Mouse (Mus musculus) hindbrain, embryonic 16.5 days (tissue): ENCODE results near the gene Ackr2. TPM values are rescaled to one million over a fixed set of nuclear protein-coding genes. Genes with fewer than 3 reads are reported as not detected.

Experiments used
- ATAC-seq: fragments of 200-750 bp; cut with Nextera tagmentation; 2 replicates; pipeline ENCODE4 v1.8.0; 2017; ENCODE audit warnings: moderate TSS enrichment, moderate library complexity
- H3K27ac ChIP-seq: fragments of 300-500 bp; sonication (generic); 2 replicates; pipeline ENCODE4 v1.5.1; 2014; ENCODE audit warnings: low read depth, mild to moderate bottlenecking, control low read depth, low read length, moderate library complexity
- H3K27me3 ChIP-seq: fragments of 300-500 bp; sonication (generic); replicated peaks from 2 replicates; pipeline ENCODE4 v1.6.1; 2014; ENCODE audit warnings: low read length; ENCODE audit not compliant: control insufficient read depth, insufficient read depth
- H3K36me3 ChIP-seq: fragments of 300-500 bp; sonication (generic); 2 replicates; pipeline ENCODE4 v1.6.1; 2014; ENCODE audit warnings: mild to moderate bottlenecking, low read length, moderate library complexity, mixed read lengths; ENCODE audit not compliant: control insufficient read depth, insufficient read depth
- H3K4me1 ChIP-seq: fragments of 300-500 bp; sonication (generic); 2 replicates; pipeline ENCODE4 v1.6.1; 2014; ENCODE audit warnings: low read depth, low read length; ENCODE audit not compliant: control insufficient read depth, insufficient read depth
- H3K4me2 ChIP-seq: fragments of 300-500 bp; sonication (generic); 2 replicates; pipeline ENCODE4 v1.6.1; 2014; ENCODE audit warnings: mild to moderate bottlenecking, low read length, control low read depth, moderate library complexity
- H3K4me3 ChIP-seq: fragments of 300-500 bp; sonication (generic); 2 replicates; pipeline ENCODE4 v1.5.1; 2014; ENCODE audit warnings: mild to moderate bottlenecking, low read length, control low read depth, moderate library complexity
- H3K9ac ChIP-seq: fragments of 300-500 bp; sonication (generic); 2 replicates; pipeline ENCODE4 v1.6.1; 2014; ENCODE audit warnings: low read depth, mild to moderate bottlenecking, control low read depth, low read length, moderate library complexity
- H3K9me3 ChIP-seq: fragments of 300-500 bp; sonication (generic); 2 replicates; pipeline ENCODE4 v1.6.1; 2014; ENCODE audit warnings: mild to moderate bottlenecking, low read length, moderate library complexity; ENCODE audit not compliant: control insufficient read depth
- WGBS: fragments of 180-500 bp; shearing (Covaris S2); extraction: QIAGEN DNeasy Blood & Tissue Kit; methylation state at CpG from one replicate; pipeline ENCODE4 v1.1.7; 2014; 5-methylcytosine and 5-hydroxymethylcytosine counted together
- polyA plus RNA-seq: library from polyadenylated mRNA; unstranded; fragments of >200 nt; fragmentation: Nextera tagmentation; extraction: Ambion mirVana; gene quantifications from 2 replicates; pipeline ENCODE4 v1.2.1, GENCODE M21; 2015

Ackr2 gene
- polyA plus RNA-seq, 1 experiment from 2014 or later = 3.5 TPM

DNA sequence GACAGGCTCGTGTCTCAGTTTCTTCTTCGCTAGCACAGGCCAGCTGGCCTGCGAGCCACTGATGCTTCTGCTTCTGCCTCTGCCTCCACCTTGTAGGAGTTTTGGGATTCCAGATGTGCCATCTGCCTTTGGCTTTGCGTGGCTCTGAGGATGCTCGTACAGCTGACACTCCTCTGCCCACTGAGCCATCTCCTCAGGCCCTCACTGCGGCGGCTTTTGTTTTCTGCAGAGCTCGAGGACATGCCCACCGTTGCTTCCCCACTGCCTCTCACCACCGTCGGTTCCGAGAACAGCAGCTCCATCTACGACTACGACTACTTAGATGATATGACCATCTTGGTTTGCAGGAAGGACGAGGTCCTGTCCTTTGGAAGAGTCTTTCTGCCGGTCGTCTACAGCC lies 10.2 kb downstream of the Ackr2 start:
- H3K9me3 ChIP-seq = no peaks in the 10 kb centered on the region
- no peaks in the 10 kb centered on the region for H3K27me3 ChIP-seq
- H3K27ac ChIP-seq = no peak overlapping the region
- no peak overlapping the region for H3K4me2 ChIP-seq
- no peak overlapping the region for H3K4me3 ChIP-seq
- no peaks in the 10 kb centered on the region for H3K4me1 ChIP-seq
- WGBS = 92% methylated on average over 17 of the region's 17 CpGs
- H3K9ac ChIP-seq = no peak overlapping the region
- H3K36me3 ChIP-seq = no peaks in the 10 kb centered on the region
- ATAC-seq = no peak

DNA sequence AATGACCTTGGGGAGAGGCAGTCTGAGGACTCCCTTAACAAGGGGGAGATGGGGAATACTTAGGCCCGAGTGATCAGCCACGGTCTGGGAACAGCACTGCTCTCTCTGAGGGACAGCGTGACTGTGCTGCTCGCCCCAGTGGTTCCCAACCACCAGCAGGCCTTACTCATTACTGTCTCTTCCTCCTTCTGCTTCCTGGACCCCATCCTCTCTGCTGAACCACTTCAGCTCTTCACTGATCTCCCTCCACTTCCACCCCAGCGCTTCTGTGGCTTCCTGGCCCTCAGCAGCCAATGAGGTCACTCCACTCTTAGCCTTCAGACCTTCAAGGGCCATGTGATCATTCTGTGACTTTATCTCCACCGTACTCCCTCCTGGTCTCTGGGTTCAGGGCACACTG lies 11.5 kb downstream of the Ackr2 start:
- no peak overlapping the region for H3K27ac ChIP-seq
- no peaks in the 10 kb centered on the region for H3K27me3 ChIP-seq
- ATAC-seq = no peak
- no peak overlapping the region for H3K9ac ChIP-seq
- H3K36me3 ChIP-seq = no peaks in the 10 kb centered on the region
- no peaks in the 10 kb centered on the region for H3K9me3 ChIP-seq
- no peak overlapping the region for H3K4me2 ChIP-seq
- WGBS = 79% methylated on average over 6 of the region's 6 CpGs
- H3K4me3 ChIP-seq = no peak overlapping the region
- no peaks in the 10 kb centered on the region for H3K4me1 ChIP-seq

DNA sequence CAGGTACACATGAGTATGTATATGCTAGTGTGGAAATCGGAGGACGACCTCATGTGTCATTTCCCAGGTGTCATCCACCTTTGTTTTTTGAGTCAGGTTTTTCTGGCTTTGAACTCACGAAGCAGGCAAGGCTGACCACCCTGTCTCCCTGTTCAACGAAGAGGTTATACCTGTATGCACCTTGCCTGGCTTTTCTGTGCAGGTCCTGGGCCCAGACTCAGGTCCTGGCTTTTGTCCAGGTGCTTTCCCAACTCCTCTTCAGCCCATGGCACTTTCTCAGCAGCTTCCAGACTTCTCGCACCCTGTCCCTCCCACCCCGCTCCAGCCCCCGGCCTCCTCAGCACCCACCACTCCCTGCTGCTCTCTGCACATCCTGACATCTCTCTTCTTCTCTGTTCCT lies 13.0 kb downstream of the Ackr2 start:
- ATAC-seq = no peak
- no peaks in the 10 kb centered on the region for H3K9me3 ChIP-seq
- WGBS = 92% methylated on average over 7 of the region's 7 CpGs
- H3K27ac ChIP-seq = no peak overlapping the region
- H3K4me2 ChIP-seq = no peak overlapping the region
- H3K4me3 ChIP-seq = no peak overlapping the region
- no peaks in the 10 kb centered on the region for H3K27me3 ChIP-seq
- H3K9ac ChIP-seq = no peak overlapping the region
- no peaks in the 10 kb centered on the region for H3K4me1 ChIP-seq
- H3K36me3 ChIP-seq = no peaks in the 10 kb centered on the region

DNA sequence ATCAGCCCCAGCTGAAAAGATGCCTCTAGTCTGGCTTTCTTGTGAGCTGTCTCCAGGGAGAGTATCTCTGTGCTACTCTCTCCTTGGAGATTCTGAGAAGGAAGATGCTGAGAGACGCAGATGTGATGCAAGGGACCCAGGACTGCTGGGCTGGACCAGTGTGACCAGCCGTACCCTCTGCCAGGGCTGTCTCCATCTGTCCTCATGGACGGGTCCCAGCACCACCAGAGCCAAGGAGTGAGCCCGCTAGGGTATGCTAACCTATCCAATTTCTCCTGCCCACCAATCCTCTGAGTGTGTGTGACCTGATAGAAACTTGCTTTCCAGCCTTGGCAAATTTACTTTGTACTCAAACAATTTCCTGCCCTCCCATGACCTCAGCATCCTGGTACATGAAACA lies 14.6 kb downstream of the Ackr2 start:
- WGBS = 85% methylated on average over 4 of the region's 4 CpGs
- H3K4me1 ChIP-seq = no peaks in the 10 kb centered on the region

DNA sequence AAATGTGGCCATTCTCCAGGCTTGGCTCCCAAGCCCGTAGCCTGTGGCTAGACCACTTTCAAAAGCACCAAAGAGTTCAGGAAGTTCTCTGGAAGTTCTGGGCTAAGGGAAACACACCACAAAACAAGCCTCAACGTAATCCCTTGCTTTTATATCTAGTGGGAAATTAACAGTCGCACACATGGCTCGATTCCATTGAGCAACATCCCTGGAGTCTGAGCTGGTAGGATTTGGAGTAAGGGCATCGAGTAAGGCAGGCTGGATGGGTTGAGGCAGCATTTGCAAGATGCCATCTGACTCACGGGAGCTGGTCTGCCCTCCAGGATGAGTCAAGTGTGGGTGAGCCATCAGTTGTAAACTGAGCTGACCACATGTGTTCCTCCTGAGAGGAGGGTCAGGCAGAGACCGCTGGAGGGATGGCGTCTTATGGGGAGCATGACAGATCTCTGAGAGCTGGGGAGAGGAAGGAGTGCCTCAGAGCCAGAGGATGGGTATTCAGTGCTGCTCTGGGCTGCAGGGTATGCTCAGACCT lies 16.1 kb downstream of the Ackr2 start:
- H3K4me1 ChIP-seq = no peaks in the 10 kb centered on the region
- H3K4me3 ChIP-seq = no peak overlapping the region
- ATAC-seq = no peak
- no peaks in the 10 kb centered on the region for H3K9me3 ChIP-seq
- no peak overlapping the region for H3K4me2 ChIP-seq
- no peak overlapping the region for H3K27ac ChIP-seq
- H3K27me3 ChIP-seq = no peaks in the 10 kb centered on the region
- WGBS = 85% methylated on average over 8 of the region's 8 CpGs
- H3K9ac ChIP-seq = no peak overlapping the region
- no peaks in the 10 kb centered on the region for H3K36me3 ChIP-seq

More for the DNA sequence above, 14.6 kb downstream of the Ackr2 start:
- Histone ChIP-seq H3K4me2 (no peak overlapping the region), H3K9ac (no peak overlapping the region), H3K27me3 (no peaks in the 10 kb centered on the region), H3K4me3 (no peak overlapping the region), H3K27ac (no peak overlapping the region), H3K36me3 (no peaks in the 10 kb centered on the region), H3K9me3 (no peaks in the 10 kb centered on the region)
- ATAC-seq = no peak

DNA sequence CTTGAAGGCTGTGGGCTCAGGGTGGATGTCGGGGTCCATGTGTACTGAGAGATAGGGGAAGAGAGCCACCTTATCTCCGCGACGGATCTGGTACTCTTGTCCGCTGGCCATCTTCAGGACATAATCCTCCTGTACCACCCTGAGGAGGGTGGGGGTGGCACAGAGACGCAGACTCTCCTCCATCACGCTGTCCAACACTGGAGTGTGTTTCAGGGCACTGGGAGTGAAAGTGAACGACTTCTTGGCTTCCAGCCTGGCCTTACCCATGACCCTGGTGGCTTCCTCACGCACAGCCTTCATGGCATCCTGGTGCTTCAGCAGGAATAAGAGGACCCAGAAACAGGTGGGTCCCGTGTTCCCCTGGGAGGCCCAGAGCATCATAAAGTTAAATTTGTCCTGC lies 16.9 kb downstream of the Ackr2 start:
- H3K4me1 ChIP-seq = no peaks in the 10 kb centered on the region
- no peak overlapping the region for H3K27ac ChIP-seq
- no peak for ATAC-seq
- no peak overlapping the region for H3K4me2 ChIP-seq
- no peak overlapping the region for H3K4me3 ChIP-seq
- no peaks in the 10 kb centered on the region for H3K9me3 ChIP-seq
- 93% methylated on average over 10 of the region's 10 CpGs for WGBS
- no peaks in the 10 kb centered on the region for H3K27me3 ChIP-seq
- no peak overlapping the region for H3K9ac ChIP-seq
- no peaks in the 10 kb centered on the region for H3K36me3 ChIP-seq

DNA sequence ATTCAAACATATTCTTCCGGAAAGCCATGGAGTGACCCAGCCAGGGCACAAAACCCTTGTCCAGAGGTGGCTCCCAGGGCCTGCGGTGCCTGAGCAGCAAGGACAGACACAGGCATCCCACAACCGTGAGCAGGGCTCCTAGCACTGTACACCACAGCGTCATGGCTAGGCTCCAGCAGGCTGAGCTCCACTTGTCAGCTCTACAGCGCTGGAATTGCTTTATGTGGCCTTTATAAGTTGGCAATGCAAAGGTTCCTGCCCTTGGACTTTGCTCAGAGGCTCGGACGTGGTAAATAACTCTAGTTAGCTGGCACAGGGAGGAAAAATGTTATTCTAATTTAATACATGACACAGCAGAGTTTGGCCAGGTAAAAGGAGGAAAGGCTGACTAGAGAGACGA lies 17.9 kb downstream of the Ackr2 start, which contains the start of gene Cyp8b1:
Gene Cyp8b1, minus strand, starts transcription at position 204 of the 400 bp plus-strand sequence.
- no peak within 1 kb of the TSS for H3K9ac ChIP-seq
- 83% methylated on average over 8 of the region's 8 CpGs for WGBS
- H3K27ac ChIP-seq = no peak within 1 kb of the TSS
- H3K4me1 ChIP-seq = no peaks in the 10 kb centered on the region
- H3K36me3 ChIP-seq = no peaks in the 10 kb centered on the region
- H3K9me3 ChIP-seq = no peaks in the 10 kb centered on the region
- H3K4me2 ChIP-seq = no peak within 1 kb of the TSS
- no peaks in the 10 kb centered on the region for H3K27me3 ChIP-seq
- no peak within 1 kb of the TSS for H3K4me3 ChIP-seq
- no peak for ATAC-seq

DNA sequence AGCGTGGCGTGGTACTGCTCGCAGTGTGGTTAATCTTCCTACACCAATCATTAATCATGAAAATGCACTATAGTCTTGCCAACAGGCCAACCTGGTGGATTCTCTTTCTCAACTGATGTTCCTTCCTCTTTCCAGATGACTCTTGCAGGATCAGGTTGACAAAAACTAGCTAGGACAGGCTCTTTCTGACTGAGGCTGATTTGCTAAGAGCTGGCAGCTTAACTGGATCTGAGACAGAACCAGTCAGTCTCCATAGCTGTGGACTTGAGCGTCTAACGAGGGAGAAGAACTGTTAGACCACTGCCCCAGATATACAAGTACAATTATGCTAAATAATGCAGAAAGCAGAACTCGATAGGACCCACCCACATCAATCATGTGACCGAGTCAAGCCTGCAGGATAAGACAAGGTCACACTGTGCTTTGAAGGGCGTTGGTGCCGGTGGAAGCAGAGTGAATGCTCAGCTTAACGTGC lies 20.9 kb downstream of the Ackr2 start:
- 73% methylated on average over 10 of the region's 10 CpGs for WGBS
- no peaks in the 10 kb centered on the region for H3K9me3 ChIP-seq
- H3K4me1 ChIP-seq = no peaks in the 10 kb centered on the region
- H3K27ac ChIP-seq = no peak overlapping the region
- H3K9ac ChIP-seq = no peak overlapping the region
- H3K27me3 ChIP-seq = no peaks in the 10 kb centered on the region
- no peak overlapping the region for H3K4me2 ChIP-seq
- no peak for ATAC-seq
- no peak overlapping the region for H3K4me3 ChIP-seq
- H3K36me3 ChIP-seq = no peaks in the 10 kb centered on the region

DNA sequence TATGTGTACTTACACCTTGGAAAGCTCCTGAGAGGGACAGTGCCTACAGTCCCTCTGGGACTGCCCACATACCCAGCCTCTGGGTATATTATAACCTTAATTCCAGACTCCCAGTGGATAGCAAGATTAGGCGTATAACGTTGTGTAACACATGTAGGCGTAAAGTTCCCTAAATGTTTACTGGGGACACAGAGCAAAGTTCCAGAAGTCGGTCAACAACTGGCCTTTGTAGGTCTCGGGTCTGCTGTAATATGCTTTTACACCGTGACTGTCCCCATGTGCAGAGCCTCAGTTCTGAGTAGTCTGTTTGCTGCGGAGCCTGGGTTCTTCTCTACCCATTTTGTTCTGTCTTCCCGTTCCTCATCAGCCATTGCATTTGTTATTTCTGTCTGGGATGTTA lies 25.3 kb downstream of the Ackr2 start:
- Histone ChIP-seq H3K9ac (no peak overlapping the region), H3K36me3 (no peaks in the 10 kb centered on the region), H3K27me3 (no peaks in the 10 kb centered on the region), H3K27ac (no peak overlapping the region), H3K4me1 (no peaks in the 10 kb centered on the region), H3K9me3 (no peaks in the 10 kb centered on the region), H3K4me2 (no peak overlapping the region), H3K4me3 (no peak overlapping the region)
- WGBS = 87% methylated on average over 8 of the region's 8 CpGs
- ATAC-seq = no peak

DNA sequence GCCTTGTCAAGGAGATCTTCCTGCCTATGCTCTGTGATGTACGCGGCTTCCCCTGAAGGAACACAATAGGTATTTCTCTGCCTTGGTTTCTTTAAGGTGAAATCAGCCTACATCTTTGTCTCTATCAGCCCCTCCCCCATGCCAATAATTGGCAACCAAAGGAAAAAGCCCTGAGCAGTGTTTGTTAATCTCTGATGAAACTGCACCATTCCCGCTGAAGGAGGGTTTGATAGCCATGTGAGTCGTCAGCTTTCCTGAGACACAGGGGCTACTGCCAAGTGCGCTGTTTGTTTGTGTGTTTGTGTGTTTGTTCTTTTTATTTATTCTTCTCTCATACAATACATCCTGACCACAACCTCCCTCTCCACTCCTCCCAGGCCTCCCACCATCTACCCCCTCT lies 25.8 kb downstream of the Ackr2 start:
- no peaks in the 10 kb centered on the region for H3K9me3 ChIP-seq
- ATAC-seq = no peak
- H3K27ac ChIP-seq = no peak overlapping the region
- H3K4me2 ChIP-seq = no peak overlapping the region
- H3K27me3 ChIP-seq = no peaks in the 10 kb centered on the region
- 79% methylated on average over 5 of the region's 5 CpGs for WGBS
- H3K4me1 ChIP-seq = no peaks in the 10 kb centered on the region
- no peak overlapping the region for H3K4me3 ChIP-seq
- no peak overlapping the region for H3K9ac ChIP-seq
- no peaks in the 10 kb centered on the region for H3K36me3 ChIP-seq
